Mouse (Mus musculus) testis, postnatal 10 days (tissue): ENCODE results near the gene Gm20605.

Experiments used
- DNase-seq: peaks from one replicate; pipeline ENCODE4 v3.0.0; 2021; ENCODE audit warnings: low spot score

Gm20605 gene

GRCm38 (mm10) chr5:137628498-137629305 is at the start of gene Gm20605, which contains the start of the genes Fbxo24 and Lrch4:
Gene Gm20605 (plus strand): TSS chr5:137629175.
Gene Fbxo24 (minus strand): TSS chr5:137629002.
Gene Lrch4 (plus strand): TSS chr5:137629121.
- peak; percentile 98 for DNase-seq

- no peak for DNase-seq
These were observed 48.7 kb upstream of the Gm20605 start for GRCm38 (mm10) chr5:137580246-137580645.

- DNase-seq: no peak
These were observed 46.3 kb upstream of the Gm20605 start for GRCm38 (mm10) chr5:137582702-137583101.

GRCm38 (mm10) chr5:137583670-137584169 is 45.3 kb upstream of the Gm20605 start:
- no peak for DNase-seq

- DNase-seq: peak; percentile 76
These were observed 44.0 kb upstream of the Gm20605 start for GRCm38 (mm10) chr5:137584976-137585375.

GRCm38 (mm10) chr5:137590507-137590906 is 38.5 kb upstream of the Gm20605 start:
- DNase-seq: no peak

GRCm38 (mm10) chr5:137595921-137596320 is 33.1 kb upstream of the Gm20605 start:
- no peak for DNase-seq

GRCm38 (mm10) chr5:137596601-137597261 is 32.2 kb upstream of the Gm20605 start:
- DNase-seq: no peak

GRCm38 (mm10) chr5:137597625-137598024 is 31.4 kb upstream of the Gm20605 start:
- DNase-seq: no peak

GRCm38 (mm10) chr5:137598100-137598826 is 30.7 kb upstream of the Gm20605 start:
- no peak for DNase-seq

- DNase-seq: no peak
These were observed 29.4 kb upstream of the Gm20605 start for GRCm38 (mm10) chr5:137599600-137599999.

- peak; percentile 59 for DNase-seq
These were observed 28.7 kb upstream of the Gm20605 start for GRCm38 (mm10) chr5:137600281-137600618.

GRCm38 (mm10) chr5:137600619-137601364 is 28.2 kb upstream of the Gm20605 start, which contains the start of gene Mospd3:
Gene Mospd3 (minus strand): TSS chr5:137601058.
- peak; percentile 98 for DNase-seq

GRCm38 (mm10) chr5:137601365-137601729 is 27.6 kb upstream of the Gm20605 start:
- DNase-seq: no peak

GRCm38 (mm10) chr5:137607860-137608653 is 20.9 kb upstream of the Gm20605 start:
- DNase-seq: no peak

GRCm38 (mm10) chr5:137608654-137609190 is 20.3 kb upstream of the Gm20605 start:
- no peak for DNase-seq

GRCm38 (mm10) chr5:137609292-137609691 is 19.7 kb upstream of the Gm20605 start:
- no peak for DNase-seq

- DNase-seq: no peak
These were observed 18.9 kb upstream of the Gm20605 start for GRCm38 (mm10) chr5:137610056-137610455.

- peak; percentile 86 for DNase-seq
These were observed 18.3 kb upstream of the Gm20605 start for GRCm38 (mm10) chr5:137610548-137611244.

GRCm38 (mm10) chr5:137611245-137611602 is 17.8 kb upstream of the Gm20605 start:
- DNase-seq: peak; percentile 82
